Mouse (Mus musculus) layer of hippocampus, adult 18-20 months (tissue): ENCODE measurements around the gene Kifc5b. TPM values are rescaled to one million over a fixed set of nuclear protein-coding genes. Genes with fewer than 3 reads are reported as not detected.
"Not testable (repeated sequence)": the region's sequence is repeated elsewhere in the genome, so short reads cannot be mapped to it uniquely, and the experiment has no call there.

Experiments used
- DNase-seq, 2 experiments: peaks; one replicate each; pipeline ENCODE4 v3.0.0; 2022; ENCODE audit warnings: low spot score in 2 of 2
- total RNA-seq, 2 experiments: library from RNA; stranded (reverse); gene quantifications; 2 replicates each; pipeline ENCODE4 v1.2.3; 2021

The Kifc5b gene
- total RNA-seq, 2 experiments from 2014 or later, result 3.3 to 3.5 TPM

DNA sequence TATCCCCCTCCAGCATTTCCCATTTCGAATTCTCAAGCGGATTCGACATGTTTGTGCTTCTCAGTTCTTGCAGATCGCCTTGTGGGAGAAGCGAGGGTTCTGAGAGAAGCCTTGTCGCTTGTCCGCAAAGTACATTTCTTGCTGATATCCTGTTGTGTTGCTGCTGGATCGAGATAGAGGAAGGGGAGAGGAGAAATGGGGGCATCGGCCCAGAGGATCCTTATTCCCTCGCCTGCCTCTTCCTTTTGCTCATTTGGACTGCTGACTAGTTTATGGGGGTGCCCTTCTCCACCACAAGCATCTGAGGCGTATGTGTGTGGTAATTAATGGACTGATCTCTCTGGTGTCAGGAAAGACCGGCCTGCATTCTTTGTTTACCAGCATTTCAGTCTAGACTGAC is 669 bp downstream of the Kifc5b start:
- not testable (repeated sequence) for DNase-seq

DNA sequence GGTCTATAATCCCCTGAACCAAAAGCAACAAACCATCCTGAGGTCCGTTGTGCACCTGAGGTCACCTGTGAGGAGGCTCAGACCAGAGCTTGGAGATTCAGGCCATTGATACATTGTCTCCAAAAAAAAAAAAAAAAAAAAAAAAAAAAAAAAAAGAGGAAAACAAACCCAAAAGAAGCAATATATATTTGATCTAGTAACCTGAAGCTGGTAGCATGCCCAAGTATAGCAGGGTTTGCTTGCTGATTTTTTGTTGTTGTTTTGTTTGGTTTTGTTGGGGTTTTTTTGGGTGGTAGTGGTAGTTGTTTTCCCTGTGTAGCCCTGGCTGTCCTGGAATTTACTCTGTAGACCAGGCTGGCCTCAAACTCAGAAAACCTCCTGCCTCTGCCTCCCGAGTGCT is 1.5 kb downstream of the Kifc5b start:
- DNase-seq, result no peak

- DNase-seq, result not testable (repeated sequence)
Observed at GRCm38 (mm10) chr17:26919516-26919915, 2.6 kb downstream of the Kifc5b start.

- not testable (repeated sequence) for DNase-seq
Observed at GRCm38 (mm10) chr17:26922368-26922767, 5.5 kb downstream of the Kifc5b start.

DNA sequence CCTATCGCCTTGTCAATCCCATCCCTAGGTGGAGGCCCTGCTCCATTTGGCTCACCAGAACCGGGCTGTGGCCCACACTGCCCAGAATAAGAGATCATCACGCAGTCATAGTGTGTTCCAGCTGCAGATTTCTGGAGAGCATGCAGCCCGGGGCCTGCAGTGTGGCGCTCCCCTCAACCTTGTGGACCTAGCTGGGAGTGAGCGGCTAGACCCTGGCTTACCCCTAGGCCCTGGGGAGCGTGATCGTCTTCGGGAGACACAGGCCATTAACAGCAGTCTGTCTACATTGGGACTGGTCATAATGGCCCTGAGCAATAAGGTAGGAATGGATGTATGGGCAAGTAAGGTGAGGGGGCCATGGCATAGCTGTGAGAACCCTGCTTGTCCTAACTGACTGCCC is 8.5 kb downstream of the Kifc5b start:
- not testable (repeated sequence) for DNase-seq

DNA sequence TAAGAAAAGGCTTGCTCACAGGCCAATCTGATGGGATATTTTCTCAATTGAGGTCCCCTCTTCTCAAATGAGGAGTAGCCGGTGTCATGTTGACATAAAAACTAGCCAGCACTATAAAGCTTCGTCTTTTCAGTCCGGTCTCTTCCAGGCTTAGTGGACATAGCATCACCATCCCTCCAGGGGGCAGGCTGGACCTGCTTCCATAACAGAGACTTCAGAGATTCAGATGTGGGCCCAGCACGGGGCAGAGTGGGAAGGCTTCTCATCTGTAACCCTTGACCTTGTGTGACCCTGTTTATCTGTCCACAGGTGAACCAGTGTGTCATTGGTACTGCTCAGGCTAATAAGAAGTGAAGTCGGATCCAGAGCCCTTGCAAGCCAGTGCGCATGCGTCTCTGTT is 14.9 kb downstream of the Kifc5b start:
- DNase-seq, result peak in 1 of 2 experiments; percentile 51

DNA sequence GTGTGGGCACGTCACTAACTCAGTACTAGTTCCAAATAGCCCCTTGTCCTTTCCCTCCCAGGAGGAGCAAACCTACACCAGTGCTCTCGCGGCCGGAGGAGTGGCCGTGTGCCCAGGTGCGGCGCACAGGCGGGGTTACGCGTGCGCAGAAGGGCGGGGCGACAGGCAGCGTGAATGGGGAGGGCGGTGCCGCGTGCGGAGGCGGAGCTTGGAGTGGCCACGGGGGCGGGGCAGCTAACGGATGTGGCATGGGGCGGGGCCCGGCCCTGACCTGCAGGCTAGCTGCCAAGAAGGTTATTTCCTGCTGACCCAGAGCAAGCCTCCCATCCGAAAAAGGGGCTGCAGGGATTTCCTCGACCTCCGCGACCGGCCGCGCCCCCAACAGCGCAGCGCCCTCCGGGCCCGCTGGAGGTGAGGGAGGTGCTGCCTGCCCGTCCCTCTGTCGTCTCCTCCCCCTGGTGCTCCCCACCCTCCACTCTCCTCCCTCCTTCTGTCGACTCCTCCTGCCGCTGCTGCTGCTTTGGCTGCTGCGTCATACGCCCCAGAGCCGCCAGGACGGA is 16.0 kb downstream of the Kifc5b start, which contains the start of gene Phf1:
Gene Phf1, plus strand, starts transcription at position 214 of the 560 bp plus-strand sequence.
- peak; percentile 91 to 97 for DNase-seq

DNA sequence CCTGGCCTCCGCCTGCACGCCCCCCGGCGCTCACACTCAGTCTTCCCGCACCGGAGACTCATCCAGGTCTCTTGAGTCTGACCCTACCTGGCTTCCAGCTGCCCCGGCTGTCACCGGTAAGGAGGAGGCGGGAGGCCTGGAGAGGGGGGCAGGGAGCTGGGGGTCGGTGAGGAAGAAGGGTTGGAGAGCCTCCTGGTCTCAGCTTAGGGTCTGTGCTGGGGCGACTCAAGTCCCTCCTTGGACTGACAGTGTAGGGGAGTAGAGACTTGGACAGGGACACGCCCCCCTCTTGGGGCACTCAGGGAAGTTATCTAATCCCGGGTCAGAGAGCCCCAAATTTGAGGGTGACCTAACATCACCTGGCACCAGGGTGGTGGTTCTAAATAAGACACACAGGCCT is 16.5 kb downstream of the Kifc5b start:
- DNase-seq, result no peak

DNA sequence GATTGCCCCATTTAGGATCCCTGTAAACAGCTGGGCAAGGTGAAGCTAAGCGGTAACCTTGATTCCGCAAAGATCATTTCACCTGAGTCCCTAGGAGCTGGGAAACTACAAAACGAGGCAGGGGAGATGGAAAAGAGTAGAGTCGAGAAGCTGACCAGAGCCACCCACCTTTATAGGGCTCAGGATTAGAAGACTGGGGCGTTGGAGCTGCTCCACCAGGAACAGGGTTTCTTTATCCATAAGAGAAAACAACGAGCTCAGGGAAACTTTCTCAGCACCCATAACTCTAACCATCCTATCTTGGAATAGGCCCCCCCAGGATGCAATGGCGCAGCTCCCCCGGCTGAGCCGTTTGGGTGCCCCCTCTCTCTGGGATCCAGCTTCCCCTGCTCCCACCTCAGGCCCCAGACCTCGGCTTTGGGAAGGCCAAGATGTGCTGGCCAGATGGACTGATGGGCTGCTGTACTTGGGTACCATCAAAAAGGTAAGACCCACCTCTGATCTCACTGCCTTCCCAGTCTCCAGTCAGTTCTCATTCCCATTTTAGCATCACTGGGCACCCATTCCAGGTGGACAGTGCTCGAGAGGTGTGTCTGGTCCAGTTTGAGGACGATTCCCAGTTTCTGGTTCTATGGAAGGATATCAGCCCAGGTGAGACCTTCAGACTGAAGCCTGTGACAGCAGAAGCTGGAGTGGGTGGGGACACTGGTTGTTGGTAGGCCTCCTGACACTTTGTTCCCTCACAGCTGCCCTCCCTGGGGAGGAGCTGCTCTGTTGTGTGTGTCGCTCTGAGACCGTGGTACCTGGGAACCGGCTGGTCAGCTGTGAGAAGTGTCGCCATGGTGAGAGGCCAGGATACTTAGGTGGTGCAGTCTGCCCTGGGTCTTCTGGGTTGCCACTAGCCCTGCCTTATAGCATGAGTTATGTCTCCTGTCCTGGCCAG is 17.3 kb downstream of the Kifc5b start:
- DNase-seq, result no peak

DNA sequence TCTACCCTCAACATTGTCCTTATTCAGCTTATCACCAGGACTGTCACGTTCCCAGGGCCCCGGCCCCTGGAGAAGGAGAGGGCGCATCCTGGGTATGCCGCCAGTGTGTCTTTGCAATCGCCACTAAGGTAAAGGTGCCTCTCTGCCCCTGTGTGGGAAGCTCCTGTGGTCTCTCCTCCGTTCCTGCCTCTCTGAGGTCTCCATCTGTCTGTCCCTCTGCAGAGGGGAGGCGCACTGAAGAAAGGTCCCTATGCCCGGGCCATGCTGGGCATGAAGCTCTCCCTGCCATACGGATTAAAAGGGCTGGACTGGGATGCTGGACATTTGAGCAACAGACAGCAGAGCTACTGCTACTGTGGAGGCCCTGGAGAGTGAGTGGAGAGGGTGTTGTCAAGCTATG is 18.1 kb downstream of the Kifc5b start:
- no peak for DNase-seq

DNA sequence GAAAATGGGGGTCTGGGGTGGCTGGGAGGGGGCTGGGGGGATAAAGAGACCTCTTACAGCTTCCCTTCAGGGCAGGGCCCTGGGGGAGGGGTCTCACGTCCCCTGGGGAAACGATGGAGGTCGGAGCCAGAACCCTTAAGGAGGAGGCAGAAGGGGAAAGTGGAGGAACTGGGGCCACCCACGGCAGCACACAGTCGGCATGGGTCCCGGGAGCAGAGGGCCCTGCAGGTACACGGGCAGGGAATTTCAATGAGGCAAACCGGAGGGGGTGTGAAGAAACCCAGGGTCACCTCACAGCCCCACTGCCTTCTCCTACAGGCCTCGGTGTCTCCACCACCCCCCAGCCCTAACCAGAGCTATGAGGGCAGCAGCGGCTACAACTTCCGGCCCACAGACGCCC is 19.6 kb downstream of the Kifc5b start:
- DNase-seq, result no peak

DNA sequence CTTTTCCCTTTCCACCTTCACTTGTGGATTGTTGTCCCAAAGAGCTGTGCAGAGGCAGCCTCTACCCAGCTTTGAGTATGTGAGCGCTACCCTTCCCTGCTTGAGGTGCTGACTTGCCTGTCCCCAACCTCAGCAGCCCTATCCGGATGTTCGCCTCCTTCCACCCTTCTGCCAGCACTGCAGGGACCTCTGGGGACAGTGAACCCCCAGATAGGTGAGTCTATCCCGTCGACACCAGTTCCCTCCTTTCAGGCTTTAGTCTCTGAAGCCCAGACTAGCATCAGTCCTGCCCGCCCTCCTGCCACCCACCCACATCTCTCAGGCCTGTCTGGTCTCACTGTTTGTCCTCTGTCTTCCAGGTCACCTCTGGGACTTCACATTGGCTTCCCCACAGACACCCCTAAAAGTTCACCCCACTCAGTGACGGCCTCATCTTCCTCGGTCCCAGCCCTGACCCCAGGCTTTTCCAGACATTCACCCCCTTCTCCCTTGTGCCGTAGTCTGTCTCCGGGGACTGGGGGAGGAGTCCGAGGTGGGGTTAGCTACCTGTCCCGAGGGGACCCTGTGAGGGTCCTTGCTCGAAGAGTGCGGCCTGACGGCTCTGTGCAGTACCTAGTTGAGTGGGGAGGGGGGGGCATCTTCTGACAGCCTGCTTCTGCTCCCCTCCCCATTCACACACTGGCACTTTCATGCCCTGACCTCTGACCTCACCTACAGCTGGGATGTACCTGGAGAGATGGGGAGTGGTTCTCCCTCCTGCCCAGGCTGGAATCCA is 20.2 kb downstream of the Kifc5b start:
- DNase-seq, result no peak

DNA sequence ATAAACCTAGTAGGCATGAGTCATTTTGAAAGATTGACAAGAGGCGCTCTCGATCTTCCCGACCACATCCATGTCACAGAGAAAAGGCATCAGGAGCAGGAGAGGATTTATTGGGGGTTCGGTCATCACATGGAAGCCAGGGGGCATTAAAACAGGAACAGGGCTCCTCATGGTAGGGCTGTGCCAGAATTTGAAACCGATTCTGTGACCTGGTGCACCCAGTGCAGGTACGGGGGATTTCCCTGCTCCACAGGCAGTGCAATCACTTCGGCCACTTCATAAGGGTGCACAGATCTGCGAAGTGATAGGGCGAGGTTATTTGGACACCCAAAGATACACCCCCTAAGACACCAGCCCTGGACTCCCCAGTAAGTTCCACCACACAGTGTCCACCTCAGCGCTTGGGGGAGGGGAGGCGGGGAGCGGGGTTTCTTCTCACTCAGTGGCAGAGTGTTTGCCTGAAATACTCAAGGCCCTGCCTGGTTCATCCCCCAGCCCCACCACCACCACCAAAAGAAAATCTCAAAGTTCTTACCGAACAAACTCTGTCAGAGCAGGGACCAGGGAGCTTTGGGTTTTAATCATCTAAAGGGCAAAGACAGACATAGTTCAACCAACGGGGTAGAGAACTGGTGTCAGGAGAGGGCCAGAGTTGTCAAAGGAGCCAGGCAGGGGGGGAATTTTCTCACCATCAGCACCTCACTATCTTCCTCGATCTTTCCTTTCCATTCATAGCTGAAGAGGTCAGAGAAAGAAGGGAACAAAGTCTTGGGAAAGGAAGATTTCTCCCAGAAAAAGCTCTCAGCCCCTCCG is 21.2 kb downstream of the Kifc5b start:
- no peak for DNase-seq

- DNase-seq, result no peak
Observed at GRCm38 (mm10) chr17:26938731-26939130, 21.8 kb downstream of the Kifc5b start.

DNA sequence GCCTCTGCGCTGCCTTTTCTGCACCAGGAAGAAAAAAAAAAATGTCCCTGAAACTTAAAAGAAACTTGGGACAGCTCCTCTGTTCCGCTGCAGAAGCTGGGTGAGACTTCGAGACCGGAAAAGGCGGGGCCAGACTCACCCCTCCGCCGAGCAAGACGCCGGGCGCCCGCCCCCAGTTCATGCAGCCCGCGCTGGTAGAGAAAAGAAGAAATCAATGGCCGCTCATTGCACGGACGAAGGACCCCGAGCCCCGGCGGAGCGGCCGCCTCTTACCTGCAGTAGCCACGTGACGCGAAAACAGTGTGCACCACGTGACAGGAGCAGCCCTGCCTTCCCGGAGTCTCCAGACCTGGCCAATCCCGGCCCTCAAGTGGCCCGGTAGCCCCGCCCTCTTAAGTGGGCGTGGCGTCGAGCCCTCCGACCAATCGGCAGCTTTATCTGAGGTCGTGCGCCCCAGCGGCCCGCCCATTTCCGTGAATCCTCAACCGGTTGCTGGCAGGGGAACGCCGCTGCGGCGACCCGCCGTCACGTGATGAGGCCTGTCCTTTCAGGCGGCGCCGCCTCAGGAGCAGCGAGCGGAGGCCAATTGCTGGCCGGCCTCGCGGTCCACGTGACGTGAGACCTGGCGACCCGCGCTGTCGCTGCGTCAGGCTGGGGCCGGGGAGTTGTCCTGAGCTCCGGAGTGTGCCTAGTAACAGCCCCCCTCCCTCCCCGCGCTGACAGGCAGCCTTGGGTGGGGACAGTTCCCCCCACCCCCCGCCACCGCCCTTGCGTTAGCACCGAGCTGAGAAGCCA is 22.5 kb downstream of the Kifc5b start, which contains the start of gene Cuta:
Gene Cuta, minus strand, starts transcription at position 392 of the 795 bp plus-strand sequence.
- peak; percentile 100 for DNase-seq

- DNase-seq, result no peak
Observed at GRCm38 (mm10) chr17:26939973-26940300, 23.0 kb downstream of the Kifc5b start.

DNA sequence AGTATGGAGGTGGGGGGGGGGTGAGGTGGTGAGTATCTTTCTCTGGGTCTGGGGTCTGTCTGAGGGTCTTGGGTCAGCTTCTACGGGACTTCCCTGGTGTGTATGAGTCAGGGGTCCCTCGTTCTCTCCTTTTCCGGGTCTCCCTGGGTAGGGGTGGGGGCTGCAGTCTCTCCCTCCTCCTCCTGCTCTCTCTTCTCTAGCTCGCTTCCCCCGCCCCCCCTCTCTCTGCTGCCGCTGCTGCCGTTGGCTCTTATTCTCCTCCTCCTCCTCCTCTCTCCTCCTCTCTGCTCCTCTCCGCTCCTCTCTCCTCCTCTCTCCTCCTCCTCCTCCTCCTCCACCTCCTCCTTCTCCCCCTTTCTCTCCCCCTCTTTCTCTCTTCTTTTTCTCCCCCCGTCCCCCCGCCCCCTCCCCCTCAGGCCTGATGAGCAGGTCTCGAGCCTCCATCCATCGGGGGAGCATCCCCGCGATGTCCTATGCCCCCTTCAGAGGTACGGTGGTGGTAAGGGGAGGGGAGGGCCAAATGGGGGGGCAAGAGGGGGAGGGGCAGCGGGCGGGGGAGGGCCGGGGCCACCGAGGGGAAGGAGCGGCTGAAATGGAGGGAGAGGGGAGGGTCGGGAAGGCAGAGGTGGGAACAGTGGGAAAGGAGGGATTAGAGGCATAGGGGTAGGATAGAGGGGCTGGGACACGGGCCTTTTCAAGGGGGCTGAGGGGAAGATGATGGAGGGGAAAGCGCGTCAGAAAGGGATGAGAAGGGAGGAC is 24.3 kb downstream of the Kifc5b start, which contains the start of gene Syngap1:
Gene Syngap1, plus strand, starts transcription at position 223 of the 759 bp plus-strand sequence.
- DNase-seq, result peak in 1 of 2 experiments; percentile 69

- peak in 1 of 2 experiments; percentile 27 for DNase-seq
Observed at GRCm38 (mm10) chr17:26941841-26942570, 25.1 kb downstream of the Kifc5b start.
